Mouse (Mus musculus): ENCODE measurements around the gene Plac8. TPM values are rescaled to one million over a fixed set of nuclear protein-coding genes. Genes with fewer than 3 reads are reported as not detected.

The Plac8 gene
- polyA plus RNA-seq, 1 experiment from 2014 or later = 3.9 TPM

DNA sequence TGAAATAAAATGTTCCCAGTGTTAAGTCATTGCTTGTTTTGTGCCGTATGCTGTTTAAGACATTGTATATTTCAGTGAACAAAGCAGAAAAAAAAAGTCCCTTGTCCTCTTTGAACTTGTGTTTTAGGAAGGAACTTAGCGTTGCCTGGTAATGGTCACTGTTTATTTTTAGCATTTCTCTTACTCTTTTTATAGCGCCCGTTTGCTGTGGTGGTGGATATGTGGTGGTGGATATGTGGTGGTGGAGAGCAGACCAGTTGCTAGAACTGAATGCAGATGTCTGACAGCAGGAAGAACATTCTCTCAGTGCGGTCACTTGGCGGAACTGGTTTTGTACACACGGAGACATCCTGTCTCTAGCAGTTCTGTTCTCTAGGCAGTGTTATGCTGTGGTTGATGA lies 45.9 kb downstream of the Plac8 start:
- no peak overlapping the region for H3K9ac ChIP-seq (ENCODE audit: low read depth, low read length)
- no peak overlapping the region for H3K4me3 ChIP-seq (ENCODE audit: low read depth, low read length)
- peaks cover 6% of the 10 kb centered on the region for H3K36me3 ChIP-seq (ENCODE audit: control insufficient read depth, insufficient read depth, low read length)
- no peaks in the 10 kb centered on the region for H3K9me3 ChIP-seq (ENCODE audit: control insufficient read depth, low read length)
- ATAC-seq (ENCODE audit: low FRiP score) = no peak
- no peaks in the 10 kb centered on the region for H3K27me3 ChIP-seq (ENCODE audit: control insufficient read depth, insufficient read depth, low read length)
- H3K4me1 ChIP-seq (replicated peaks; ENCODE audit: control insufficient read depth, insufficient read depth, low read length) = no peaks in the 10 kb centered on the region
- no peak overlapping the region for H3K27ac ChIP-seq (ENCODE audit: low read depth, low read length)
- WGBS = 90% methylated on average over 7 of the region's 7 CpGs
- no peak overlapping the region for H3K4me2 ChIP-seq (replicated peaks; ENCODE audit: low read depth, low read length)
- no peak for DNase-seq (ENCODE audit: low spot score)

DNA sequence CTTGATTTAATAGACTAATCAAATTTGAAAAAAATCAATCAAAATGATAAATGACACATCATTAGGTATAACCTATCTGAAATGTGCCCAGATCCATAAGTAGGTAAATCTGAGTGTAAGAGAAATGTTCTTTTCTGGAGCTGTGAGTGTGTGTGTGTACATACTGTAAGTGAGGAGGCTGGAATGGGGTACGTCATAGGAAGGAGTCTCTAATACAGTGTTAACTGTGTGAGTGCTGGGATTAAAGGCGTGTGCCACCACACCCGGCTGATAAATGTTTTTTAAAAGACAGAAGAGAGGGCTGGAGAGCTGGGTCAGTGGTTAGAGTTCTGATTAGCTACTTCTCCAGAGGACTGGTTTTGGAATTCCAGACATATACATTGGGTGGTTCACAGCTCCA lies 46.4 kb downstream of the Plac8 start:
- Histone ChIP-seq H3K4me2 (replicated peaks; ENCODE audit: low read depth, low read length) (no peak overlapping the region), H3K9me3 (ENCODE audit: control insufficient read depth, low read length) (no peaks in the 10 kb centered on the region), H3K36me3 (ENCODE audit: control insufficient read depth, insufficient read depth, low read length) (peaks cover under 1% of the 10 kb centered on the region), H3K27me3 (ENCODE audit: control insufficient read depth, insufficient read depth, low read length) (no peaks in the 10 kb centered on the region), H3K27ac (ENCODE audit: low read depth, low read length) (no peak overlapping the region), H3K4me1 (replicated peaks; ENCODE audit: control insufficient read depth, insufficient read depth, low read length) (no peaks in the 10 kb centered on the region), H3K4me3 (ENCODE audit: low read depth, low read length) (no peak overlapping the region), H3K9ac (ENCODE audit: low read depth, low read length) (no peak overlapping the region)
- ATAC-seq (ENCODE audit: low FRiP score) (no peak), DNase-seq (ENCODE audit: low spot score) (no peak)
- 92% methylated on average over 3 of the region's 3 CpGs for WGBS

DNA sequence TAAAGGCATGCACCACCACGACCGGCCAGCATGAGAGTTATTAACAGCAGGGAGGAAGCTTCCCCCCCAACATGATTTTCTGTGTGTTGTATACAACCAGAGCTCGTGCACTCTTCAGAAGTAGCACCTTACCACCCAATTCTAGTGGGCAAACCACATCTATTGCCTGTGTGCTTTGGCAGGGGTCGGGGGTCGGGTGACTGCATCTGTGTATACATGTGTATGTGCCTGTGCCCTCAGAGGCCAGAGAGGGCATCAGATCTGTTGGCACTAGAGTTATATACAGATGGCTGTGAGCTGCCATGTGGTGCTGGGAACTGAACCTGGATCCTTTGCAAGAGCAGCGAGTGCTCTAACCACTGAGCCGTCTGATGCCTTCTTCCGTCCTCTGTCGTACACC lies 47.1 kb downstream of the Plac8 start:
- H3K36me3 ChIP-seq (ENCODE audit: control insufficient read depth, insufficient read depth, low read length) = no peaks in the 10 kb centered on the region; the same call in 1 of the 2 replicates
- H3K4me1 ChIP-seq (replicated peaks; ENCODE audit: control insufficient read depth, insufficient read depth, low read length) = no peaks in the 10 kb centered on the region
- DNase-seq (ENCODE audit: low spot score) = no peak
- WGBS = 95% methylated on average over 9 of the region's 9 CpGs
- ATAC-seq (ENCODE audit: low FRiP score) = no peak
- H3K27me3 ChIP-seq (ENCODE audit: control insufficient read depth, insufficient read depth, low read length) = no peaks in the 10 kb centered on the region
- H3K9me3 ChIP-seq (ENCODE audit: control insufficient read depth, low read length) = no peaks in the 10 kb centered on the region
- no peak overlapping the region for H3K9ac ChIP-seq (ENCODE audit: low read depth, low read length)
- H3K4me3 ChIP-seq (ENCODE audit: low read depth, low read length) = no peak overlapping the region
- no peak overlapping the region for H3K4me2 ChIP-seq (replicated peaks; ENCODE audit: low read depth, low read length)
- H3K27ac ChIP-seq (ENCODE audit: low read depth, low read length) = no peak overlapping the region

DNA sequence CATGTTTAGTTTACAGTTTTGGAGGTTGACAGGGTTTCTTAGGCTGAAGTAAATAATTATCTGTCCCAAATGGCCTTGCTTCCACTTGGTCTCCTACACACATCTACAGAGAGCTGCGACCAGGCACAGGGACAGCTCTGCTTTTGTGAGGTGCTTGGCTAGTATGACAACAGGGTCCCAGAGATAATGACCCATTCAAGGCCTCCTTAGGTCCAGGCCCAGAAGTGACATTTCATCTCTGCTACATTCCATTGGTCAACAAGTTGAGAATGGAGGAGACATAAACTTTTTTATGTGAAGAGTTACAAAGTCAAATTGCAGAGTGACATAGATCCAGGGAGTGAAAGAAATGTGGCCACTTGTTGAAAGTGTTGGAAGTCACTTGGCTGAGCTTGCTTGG lies 48.7 kb downstream of the Plac8 start:
- Histone ChIP-seq H3K27ac (ENCODE audit: low read depth, low read length) (no peak overlapping the region), H3K4me1 (replicated peaks; ENCODE audit: control insufficient read depth, insufficient read depth, low read length) (0 out of 2 replicates have a peak, but pooled peaks cover 2% of the 10 kb centered on the region), H3K4me3 (ENCODE audit: low read depth, low read length) (no peak overlapping the region), H3K27me3 (ENCODE audit: control insufficient read depth, insufficient read depth, low read length) (no peaks in the 10 kb centered on the region), H3K9ac (ENCODE audit: low read depth, low read length) (no peak overlapping the region), H3K36me3 (ENCODE audit: control insufficient read depth, insufficient read depth, low read length) (no peaks in the 10 kb centered on the region), H3K4me2 (replicated peaks; ENCODE audit: low read depth, low read length) (no peak overlapping the region), H3K9me3 (ENCODE audit: control insufficient read depth, low read length) (no peaks in the 10 kb centered on the region)
- no peak for DNase-seq (ENCODE audit: low spot score)
- no peak for ATAC-seq (ENCODE audit: low FRiP score)
- 93% methylated on average over 1 of the region's 1 CpGs for WGBS

DNA sequence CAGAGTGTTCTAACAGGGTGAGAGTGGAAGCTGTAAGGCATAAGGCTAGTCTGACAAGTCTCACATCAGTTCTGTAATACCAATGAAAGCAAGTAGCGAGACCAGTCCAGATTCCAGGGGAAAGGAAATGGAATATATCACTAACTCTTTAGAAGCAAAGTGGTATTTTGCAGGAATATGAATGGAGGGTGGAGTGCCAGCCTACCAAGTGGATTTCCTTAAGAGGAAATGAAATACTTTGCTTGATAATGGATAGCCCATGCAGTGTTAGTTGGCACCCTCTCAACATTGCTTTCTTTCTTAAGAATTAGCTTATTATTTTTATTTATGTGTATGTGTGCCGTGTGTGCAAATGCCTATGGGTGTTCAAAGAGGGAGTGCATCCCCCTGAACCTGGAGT lies 51.8 kb downstream of the Plac8 start:
- Histone ChIP-seq H3K4me1 (replicated peaks; ENCODE audit: control insufficient read depth, insufficient read depth, low read length) (0 out of 2 replicates have a peak, but pooled peaks cover 2% of the 10 kb centered on the region), H3K4me3 (ENCODE audit: low read depth, low read length) (no peak overlapping the region), H3K36me3 (ENCODE audit: control insufficient read depth, insufficient read depth, low read length) (no peaks in the 10 kb centered on the region), H3K4me2 (replicated peaks; ENCODE audit: low read depth, low read length) (no peak overlapping the region), H3K27ac (ENCODE audit: low read depth, low read length) (no peak overlapping the region), H3K9me3 (ENCODE audit: control insufficient read depth, low read length) (no peaks in the 10 kb centered on the region), H3K9ac (ENCODE audit: low read depth, low read length) (no peak overlapping the region), H3K27me3 (ENCODE audit: control insufficient read depth, insufficient read depth, low read length) (no peaks in the 10 kb centered on the region)
- no peak for ATAC-seq (ENCODE audit: low FRiP score)
- DNase-seq (ENCODE audit: low spot score) = no peak
- 90% methylated on average over 2 of the region's 2 CpGs for whole genome bisulfite sequencing

GRCm38 (mm10) chr5:100519027-100519411 lies 53.0 kb downstream of the Plac8 start:
- peak overlapping the region; percentile 86 for H3K9ac ChIP-seq (ENCODE audit: low read depth, low read length)
- no peak overlapping the region for H3K27ac ChIP-seq (ENCODE audit: low read depth, low read length)
- H3K4me3 ChIP-seq (ENCODE audit: low read depth, low read length) = peak overlapping the region; percentile 90
- DNase-seq (ENCODE audit: low spot score) (no peak), ATAC-seq (ENCODE audit: low FRiP score) (peak; percentile 3; the same call in 1 of the 2 replicates)
- peak overlapping the region; percentile 75 for H3K4me2 ChIP-seq (replicated peaks; ENCODE audit: low read depth, low read length)
- no peaks in the 10 kb centered on the region for H3K27me3 ChIP-seq (ENCODE audit: control insufficient read depth, insufficient read depth, low read length)
- no peaks in the 10 kb centered on the region for H3K36me3 ChIP-seq (ENCODE audit: control insufficient read depth, insufficient read depth, low read length)
- no peaks in the 10 kb centered on the region for H3K9me3 ChIP-seq (ENCODE audit: control insufficient read depth, low read length)
- 0 out of 2 replicates have a peak, but pooled peaks cover 2% of the 10 kb centered on the region for H3K4me1 ChIP-seq (replicated peaks; ENCODE audit: control insufficient read depth, insufficient read depth, low read length)
- 13% methylated on average over 5 of the region's 5 CpGs for WGBS

GRCm38 (mm10) chr5:100518049-100519026 lies 53.7 kb downstream of the Plac8 start, which contains the start of gene Cops4:
Gene Cops4 (plus strand): TSS chr5:100518309.
- Histone ChIP-seq H3K27me3 (ENCODE audit: control insufficient read depth, insufficient read depth, low read length) (no peaks in the 10 kb centered on the region), H3K9me3 (ENCODE audit: control insufficient read depth, low read length) (no peaks in the 10 kb centered on the region)
- ATAC-seq (ENCODE audit: low FRiP score) = peak; percentile 99

GRCm38 (mm10) chr5:100512576-100512975 lies 59.5 kb downstream of the Plac8 start:
- Histone ChIP-seq H3K36me3 (ENCODE audit: control insufficient read depth, insufficient read depth, low read length) (no peaks in the 10 kb centered on the region), H3K4me3 (ENCODE audit: low read depth, low read length) (no peak overlapping the region), H3K27me3 (ENCODE audit: control insufficient read depth, insufficient read depth, low read length) (no peaks in the 10 kb centered on the region), H3K27ac (ENCODE audit: low read depth, low read length) (no peak overlapping the region), H3K4me1 (replicated peaks; ENCODE audit: control insufficient read depth, insufficient read depth, low read length) (no peaks in the 10 kb centered on the region), H3K9me3 (ENCODE audit: control insufficient read depth, low read length) (no peaks in the 10 kb centered on the region), H3K4me2 (replicated peaks; ENCODE audit: low read depth, low read length) (no peak overlapping the region), H3K9ac (ENCODE audit: low read depth, low read length) (no peak overlapping the region)
- DNase-seq (ENCODE audit: low spot score) (no peak), ATAC-seq (ENCODE audit: low FRiP score) (no peak)

More at GRCm38 (mm10) chr5:100518049-100519026, 53.7 kb downstream of the Plac8 start, which contains the start of gene Cops4:
- H3K27ac ChIP-seq (ENCODE audit: low read depth, low read length) = peak within 1 kb of the TSS; percentile 71
- H3K9ac ChIP-seq (ENCODE audit: low read depth, low read length) = peak within 1 kb of the TSS; percentile 86
- WGBS = under 1% methylated on average over 64 of the region's 64 CpGs
- DNase-seq (ENCODE audit: low spot score) = peak; percentile 97
- H3K4me1 ChIP-seq (replicated peaks; ENCODE audit: control insufficient read depth, insufficient read depth, low read length) = 0 out of 2 replicates have a peak, but pooled peaks cover 2% of the 10 kb centered on the region
- peak within 1 kb of the TSS; percentile 90 for H3K4me3 ChIP-seq (ENCODE audit: low read depth, low read length)
- no peaks in the 10 kb centered on the region for H3K36me3 ChIP-seq (ENCODE audit: control insufficient read depth, insufficient read depth, low read length)
- H3K4me2 ChIP-seq (replicated peaks; ENCODE audit: low read depth, low read length) = peak within 1 kb of the TSS; percentile 75

- 79% methylated on average over 11 of the region's 11 CpGs for WGBS
- Histone ChIP-seq H3K27ac (ENCODE audit: low read depth, low read length) (no peak overlapping the region), H3K4me1 (replicated peaks; ENCODE audit: control insufficient read depth, insufficient read depth, low read length) (no peaks in the 10 kb centered on the region), H3K36me3 (ENCODE audit: control insufficient read depth, insufficient read depth, low read length) (no peaks in the 10 kb centered on the region), H3K4me2 (replicated peaks; ENCODE audit: low read depth, low read length) (no peak overlapping the region), H3K27me3 (ENCODE audit: control insufficient read depth, insufficient read depth, low read length) (no peaks in the 10 kb centered on the region), H3K4me3 (ENCODE audit: low read depth, low read length) (no peak overlapping the region), H3K9ac (ENCODE audit: low read depth, low read length) (no peak overlapping the region), H3K9me3 (ENCODE audit: control insufficient read depth, low read length) (no peaks in the 10 kb centered on the region)
- ATAC-seq (ENCODE audit: low FRiP score) = no peak
- no peak for DNase-seq (ENCODE audit: low spot score)
These were observed 62.8 kb downstream of the Plac8 start for GRCm38 (mm10) chr5:100509247-100509646.
